Mouse (Mus musculus): Measurements from ENCODE around the gene Atxn1.

The Atxn1 gene

GRCm38 (mm10) chr13:45964853-45965593 is at the start of gene Atxn1:
Gene Atxn1 (minus strand): TSS chr13:45965008.
- DNase-seq (ENCODE audit: low read depth, low spot score) = peak; percentile 78

DNA sequence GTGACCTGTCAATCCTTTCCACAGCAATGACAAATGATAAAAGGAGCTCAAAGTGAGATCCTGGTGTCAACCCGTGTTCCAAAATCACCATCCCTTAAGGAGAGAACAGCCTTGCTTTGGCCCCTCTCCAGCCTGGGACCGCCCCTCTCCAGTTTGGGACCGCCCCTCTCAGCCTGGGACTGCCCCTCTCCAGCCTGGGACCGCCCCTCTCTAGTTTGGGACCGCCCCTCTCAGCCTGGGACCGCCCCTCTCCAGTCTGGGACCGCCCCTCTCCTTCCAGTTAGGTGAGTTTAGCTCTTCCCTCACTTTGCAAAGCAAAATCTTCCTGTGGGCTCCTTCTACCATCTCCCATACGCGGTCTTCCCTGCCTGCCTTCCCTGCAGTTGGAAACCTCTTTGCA is 46.4 kb upstream of the Atxn1 start:
- no peak for DNase-seq (ENCODE audit: low read depth, low spot score)

GRCm38 (mm10) chr13:46010075-46010474 is 45.3 kb upstream of the Atxn1 start:
- no peak for DNase-seq (ENCODE audit: low read depth, low spot score)

DNA sequence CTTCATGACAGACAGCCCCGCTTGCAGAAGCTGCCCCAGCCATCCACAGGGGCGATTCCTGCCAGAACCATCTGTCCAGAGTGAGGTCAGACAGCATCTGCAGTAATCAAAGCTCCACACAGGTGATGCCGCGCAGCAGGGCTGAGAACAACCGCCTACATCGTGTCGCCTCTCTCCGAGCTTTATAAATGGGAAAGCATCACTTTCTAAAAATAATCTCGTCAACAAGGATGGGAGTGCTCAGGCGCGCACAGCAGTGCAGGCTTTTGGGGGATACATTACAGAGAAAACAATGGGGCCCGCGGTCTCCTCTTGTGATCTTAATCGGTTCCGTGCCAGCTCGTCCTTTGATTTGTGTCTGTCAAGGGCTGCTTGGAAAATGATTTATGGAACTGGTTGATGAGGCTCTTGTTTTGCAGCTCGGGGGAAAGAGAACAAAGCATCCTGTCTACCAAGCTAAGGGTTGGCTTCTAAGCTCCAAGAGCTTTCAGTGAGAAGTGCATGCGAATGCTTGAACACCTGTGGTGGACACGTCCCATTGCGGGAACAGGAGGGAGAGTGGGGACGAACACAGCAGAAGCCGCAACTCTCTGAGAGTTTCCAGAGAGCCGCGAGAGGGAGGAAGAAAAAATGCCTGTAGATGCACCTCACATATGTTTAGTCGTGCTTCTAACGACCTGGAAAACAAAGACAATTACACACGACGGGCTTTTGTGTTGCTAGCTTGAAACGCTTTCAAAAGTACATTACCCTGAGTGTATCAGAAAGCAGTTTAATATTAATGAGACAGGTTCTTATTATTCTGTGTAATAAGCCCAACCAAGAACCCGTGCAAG is 44.2 kb upstream of the Atxn1 start:
- DNase-seq (ENCODE audit: low read depth, low spot score) = peak; percentile 68

GRCm38 (mm10) chr13:46006211-46007102 is 41.6 kb upstream of the Atxn1 start:
- peak; percentile 76 for DNase-seq (ENCODE audit: low read depth, low spot score)

DNA sequence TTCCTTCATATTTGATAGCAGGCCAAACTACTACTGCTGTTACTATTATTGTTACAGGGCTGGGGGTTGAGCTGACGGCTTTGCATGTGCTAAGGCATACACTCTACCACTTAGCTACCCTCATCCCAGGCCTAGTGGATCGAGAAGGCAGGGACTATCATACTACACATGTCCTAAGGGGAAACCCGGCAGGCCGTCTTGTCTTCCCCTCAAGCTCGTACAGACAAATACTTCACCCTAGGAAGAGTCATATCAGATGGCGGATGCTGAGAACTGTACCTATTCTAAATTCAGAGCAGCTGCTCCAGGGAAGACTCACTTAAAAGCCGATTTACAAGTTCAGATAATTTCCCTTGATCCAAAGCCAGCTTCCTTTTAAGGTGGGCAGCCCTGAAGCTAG is 40.8 kb upstream of the Atxn1 start:
- no peak for DNase-seq (ENCODE audit: low read depth, low spot score)

GRCm38 (mm10) chr13:46001356-46001755 is 36.5 kb upstream of the Atxn1 start:
- no peak for DNase-seq (ENCODE audit: low read depth, low spot score)

- no peak for DNase-seq (ENCODE audit: low read depth, low spot score)
These were observed 28.1 kb upstream of the Atxn1 start for GRCm38 (mm10) chr13:45992953-45993352.

GRCm38 (mm10) chr13:45990486-45990885 is 25.7 kb upstream of the Atxn1 start:
- no peak for DNase-seq (ENCODE audit: low read depth, low spot score)

- DNase-seq (ENCODE audit: low read depth, low spot score) = no peak
These were observed 14.4 kb upstream of the Atxn1 start for GRCm38 (mm10) chr13:45979246-45979645.

DNA sequence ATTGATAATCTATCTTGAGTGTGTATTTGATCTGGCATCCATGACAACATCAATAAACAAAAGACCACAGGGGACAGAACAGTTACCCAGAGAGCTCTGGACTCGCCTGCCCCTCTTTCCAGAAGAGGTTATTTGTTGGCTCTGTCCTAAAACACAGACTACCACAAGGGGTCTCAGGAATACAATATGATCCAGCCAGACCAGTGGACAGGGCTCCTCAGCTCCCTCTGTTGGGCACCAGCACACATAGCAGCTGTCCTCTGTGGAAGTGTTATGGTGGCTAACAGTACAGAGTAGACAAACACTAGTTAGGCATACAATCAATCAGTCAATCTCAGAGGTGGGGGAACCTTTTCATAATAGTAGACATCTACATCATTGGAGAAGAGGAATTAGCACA is 12.1 kb upstream of the Atxn1 start:
- DNase-seq (ENCODE audit: low read depth, low spot score) = peak; percentile 82

DNA sequence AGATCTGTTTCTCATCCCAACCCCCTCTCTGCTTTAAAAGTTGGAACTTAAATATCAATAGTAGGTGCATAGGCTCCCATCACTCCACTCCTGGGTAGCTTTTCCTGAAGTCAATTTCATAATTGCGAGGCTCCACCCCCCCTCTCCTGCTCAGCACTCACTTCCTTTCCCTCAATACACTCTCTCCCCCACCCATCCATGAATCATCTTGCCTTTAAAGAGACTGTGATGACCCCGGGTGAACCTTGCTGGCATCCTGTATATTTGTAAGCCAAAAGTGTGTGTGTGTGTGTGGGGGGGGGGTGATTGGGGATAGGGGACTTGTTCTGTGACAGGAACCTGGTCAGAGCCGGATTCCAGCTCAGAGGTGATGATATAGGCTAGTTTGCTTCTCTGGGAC is 9.8 kb upstream of the Atxn1 start:
- DNase-seq (ENCODE audit: low read depth, low spot score) = no peak

GRCm38 (mm10) chr13:45973972-45974490 is 9.2 kb upstream of the Atxn1 start:
- DNase-seq (ENCODE audit: low read depth, low spot score) = no peak

DNA sequence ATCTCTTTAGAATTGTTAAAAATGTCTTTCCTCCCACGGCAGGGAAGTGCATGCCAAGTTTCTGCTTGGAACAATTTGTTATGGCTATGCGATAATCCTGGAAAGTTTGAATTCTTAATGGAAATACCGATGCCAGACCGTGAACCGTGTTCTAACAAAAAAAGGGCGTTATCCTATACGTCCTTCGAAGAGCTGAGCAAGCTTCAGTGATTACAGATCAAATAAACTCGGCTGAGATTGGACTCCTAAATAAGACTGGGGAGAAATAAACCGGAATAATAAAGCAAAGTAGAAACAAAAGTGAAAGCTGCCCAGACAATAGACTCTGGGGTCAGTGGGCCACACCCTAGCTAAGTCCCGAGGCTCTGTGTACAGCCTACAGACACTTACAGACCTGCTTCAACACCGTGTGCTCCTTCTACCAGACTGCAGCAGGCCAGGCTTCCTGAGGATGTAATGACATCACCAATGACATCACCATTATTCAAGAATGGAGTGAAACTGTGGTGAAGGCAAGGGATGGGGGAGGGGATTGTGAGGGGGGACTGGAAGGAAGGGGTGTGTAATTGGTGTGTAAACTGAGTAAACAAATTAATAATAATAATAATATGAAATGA is 6.2 kb upstream of the Atxn1 start:
- DNase-seq (ENCODE audit: low read depth, low spot score) = no peak

- no peak for DNase-seq (ENCODE audit: low read depth, low spot score)
These were observed 3.4 kb upstream of the Atxn1 start for GRCm38 (mm10) chr13:45968206-45968605.

- DNase-seq (ENCODE audit: low read depth, low spot score) = no peak
These were observed 2.6 kb upstream of the Atxn1 start for GRCm38 (mm10) chr13:45967371-45967770.

- DNase-seq (ENCODE audit: low read depth, low spot score) = peak; percentile 43
These were observed 1.8 kb upstream of the Atxn1 start for GRCm38 (mm10) chr13:45966586-45966985.

GRCm38 (mm10) chr13:45965594-45966432 is 1.0 kb upstream of the Atxn1 start:
- DNase-seq (ENCODE audit: low read depth, low spot score) = peak; percentile 21

DNA sequence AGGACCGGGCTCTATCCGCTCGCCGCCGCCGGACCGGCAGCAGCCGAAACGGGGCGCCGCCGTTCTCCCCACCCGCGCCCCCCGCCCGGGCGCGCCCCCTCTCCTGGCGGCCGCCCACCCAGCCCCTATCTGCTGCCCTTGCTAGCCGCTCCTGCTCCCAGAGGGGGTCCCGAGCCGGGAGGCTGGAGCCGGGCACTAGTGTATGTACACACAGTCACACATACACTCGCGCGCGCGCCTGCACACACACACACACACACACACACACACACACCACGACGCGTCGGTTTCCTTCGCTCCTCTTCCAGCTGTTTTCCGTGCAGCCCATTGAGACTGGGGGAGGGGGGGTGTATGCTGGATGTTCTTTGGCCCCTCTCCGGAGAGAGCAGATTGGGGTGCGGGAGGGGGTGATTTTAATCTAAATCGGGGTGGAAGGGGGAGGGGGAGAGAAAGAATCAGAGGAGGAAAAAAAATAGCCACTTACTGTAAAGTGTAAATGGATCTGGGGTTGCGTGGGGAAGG is 416 bp downstream of the Atxn1 start:
- peak; percentile 50 for DNase-seq (ENCODE audit: low read depth, low spot score)
